Mouse (Mus musculus): Measurements from ENCODE around the gene Sgcd. TPM values are rescaled to one million over a fixed set of nuclear protein-coding genes. Genes with fewer than 3 reads are reported as not detected.

Sgcd gene
- polyA plus RNA-seq, 1 experiment from 2014 or later, result 9.1 TPM

- Histone ChIP-seq H3K4me2 (no peak overlapping the region), H3K4me3 (replicated peaks) (no peak overlapping the region), H3K4me1 (replicated peaks) (no peaks in the 10 kb centered on the region; the same call in 1 of the 2 replicates), H3K36me3 (no peaks in the 10 kb centered on the region), H3K9ac (replicated peaks) (no peak overlapping the region), H3K27me3 (no peaks in the 10 kb centered on the region), H3K27ac (no peak overlapping the region), H3K9me3 (no peaks in the 10 kb centered on the region)
- 20% methylated on average over 4 of the region's 4 CpGs for WGBS
- ATAC-seq (ENCODE audit: insufficient number of reproducible peaks, insufficient read depth, low FRiP score, low TSS enrichment, low read depth), result no peak
These were observed 1049.5 kb downstream of the Sgcd start for GRCm38 (mm10) chr11:46939311-46939710.

GRCm38 (mm10) chr11:46924946-46925345, 1063.8 kb downstream of the Sgcd start:
- Histone ChIP-seq H3K9me3 (no peaks in the 10 kb centered on the region), H3K4me3 (replicated peaks) (no peak overlapping the region), H3K9ac (replicated peaks) (no peak overlapping the region), H3K4me1 (replicated peaks) (no peaks in the 10 kb centered on the region), H3K27ac (no peak overlapping the region), H3K27me3 (no peaks in the 10 kb centered on the region), H3K36me3 (no peaks in the 10 kb centered on the region), H3K4me2 (no peak overlapping the region)
- 58% methylated on average over 1 of the region's 1 CpGs for WGBS
- no peak for ATAC-seq (ENCODE audit: insufficient number of reproducible peaks, insufficient read depth, low FRiP score, low TSS enrichment, low read depth)

- no peak for ATAC-seq (ENCODE audit: insufficient number of reproducible peaks, insufficient read depth, low FRiP score, low TSS enrichment, low read depth)
These were observed 1068.5 kb downstream of the Sgcd start for GRCm38 (mm10) chr11:46920244-46920643.

GRCm38 (mm10) chr11:46912656-46913237, 1076.0 kb downstream of the Sgcd start:
- no peaks in the 10 kb centered on the region for H3K9me3 ChIP-seq
- ATAC-seq (ENCODE audit: insufficient number of reproducible peaks, insufficient read depth, low FRiP score, low TSS enrichment, low read depth), result no peak
- no peak overlapping the region for H3K4me2 ChIP-seq
- no peaks in the 10 kb centered on the region for H3K27me3 ChIP-seq
- H3K4me1 ChIP-seq (replicated peaks), result no peaks in the 10 kb centered on the region
- no peak overlapping the region for H3K4me3 ChIP-seq (replicated peaks)
- no peaks in the 10 kb centered on the region for H3K36me3 ChIP-seq
- H3K27ac ChIP-seq, result no peak overlapping the region
- WGBS, result 85% methylated on average over 5 of the region's 5 CpGs
- H3K9ac ChIP-seq (replicated peaks), result no peak overlapping the region

More at GRCm38 (mm10) chr11:46920244-46920643, 1068.5 kb downstream of the Sgcd start:
- Histone ChIP-seq H3K4me1 (replicated peaks) (no peaks in the 10 kb centered on the region), H3K36me3 (no peaks in the 10 kb centered on the region), H3K9ac (replicated peaks) (no peak overlapping the region), H3K4me2 (no peak overlapping the region), H3K27ac (no peak overlapping the region), H3K4me3 (replicated peaks) (no peak overlapping the region), H3K9me3 (no peaks in the 10 kb centered on the region), H3K27me3 (no peaks in the 10 kb centered on the region)
- 92% methylated on average over 1 of the region's 1 CpGs for WGBS

GRCm38 (mm10) chr11:46904281-46904680, 1084.5 kb downstream of the Sgcd start:
- ATAC-seq (ENCODE audit: insufficient number of reproducible peaks, insufficient read depth, low FRiP score, low TSS enrichment, low read depth), result no peak
- WGBS, result 88% methylated on average over 1 of the region's 1 CpGs
- H3K36me3 ChIP-seq, result no peaks in the 10 kb centered on the region
- no peak overlapping the region for H3K27ac ChIP-seq
- H3K9ac ChIP-seq (replicated peaks), result no peak overlapping the region
- H3K4me2 ChIP-seq, result no peak overlapping the region
- no peaks in the 10 kb centered on the region for H3K4me1 ChIP-seq (replicated peaks)
- H3K27me3 ChIP-seq, result no peaks in the 10 kb centered on the region
- no peaks in the 10 kb centered on the region for H3K9me3 ChIP-seq
- H3K4me3 ChIP-seq (replicated peaks), result no peak overlapping the region

- Histone ChIP-seq H3K9ac (replicated peaks) (no peak overlapping the region), H3K4me3 (replicated peaks) (no peak overlapping the region), H3K36me3 (no peaks in the 10 kb centered on the region), H3K27ac (no peak overlapping the region), H3K9me3 (no peaks in the 10 kb centered on the region), H3K27me3 (no peaks in the 10 kb centered on the region), H3K4me1 (replicated peaks) (no peaks in the 10 kb centered on the region), H3K4me2 (no peak overlapping the region)
- WGBS, result 82% methylated on average over 3 of the region's 3 CpGs
- ATAC-seq (ENCODE audit: insufficient number of reproducible peaks, insufficient read depth, low FRiP score, low TSS enrichment, low read depth), result no peak
These were observed 1099.7 kb downstream of the Sgcd start for GRCm38 (mm10) chr11:46889093-46889492.

- Histone ChIP-seq H3K27me3 (no peaks in the 10 kb centered on the region), H3K36me3 (no peaks in the 10 kb centered on the region), H3K27ac (no peak overlapping the region), H3K4me3 (replicated peaks) (no peak overlapping the region), H3K4me2 (no peak overlapping the region), H3K4me1 (replicated peaks) (no peaks in the 10 kb centered on the region), H3K9ac (replicated peaks) (no peak overlapping the region), H3K9me3 (no peaks in the 10 kb centered on the region)
- WGBS, result 89% methylated on average over 2 of the region's 2 CpGs
- no peak for ATAC-seq (ENCODE audit: insufficient number of reproducible peaks, insufficient read depth, low FRiP score, low TSS enrichment, low read depth)
These were observed 1106.3 kb downstream of the Sgcd start for GRCm38 (mm10) chr11:46882456-46882855.

- Histone ChIP-seq H3K27me3 (no peaks in the 10 kb centered on the region), H3K4me3 (replicated peaks) (no peak overlapping the region), H3K36me3 (no peaks in the 10 kb centered on the region), H3K9ac (replicated peaks) (no peak overlapping the region), H3K27ac (no peak overlapping the region), H3K4me2 (no peak overlapping the region), H3K9me3 (no peaks in the 10 kb centered on the region), H3K4me1 (replicated peaks) (no peaks in the 10 kb centered on the region)
- ATAC-seq (ENCODE audit: insufficient number of reproducible peaks, insufficient read depth, low FRiP score, low TSS enrichment, low read depth), result no peak
- 67% methylated on average over 1 of the region's 1 CpGs for WGBS
These were observed 1113.0 kb downstream of the Sgcd start for GRCm38 (mm10) chr11:46875774-46876173.

GRCm38 (mm10) chr11:46868594-46868993, 1120.2 kb downstream of the Sgcd start:
- no peak overlapping the region for H3K9ac ChIP-seq (replicated peaks)
- no peaks in the 10 kb centered on the region for H3K9me3 ChIP-seq
- H3K4me1 ChIP-seq (replicated peaks), result no peaks in the 10 kb centered on the region
- no peaks in the 10 kb centered on the region for H3K36me3 ChIP-seq
- no peaks in the 10 kb centered on the region for H3K27me3 ChIP-seq
- no peak overlapping the region for H3K27ac ChIP-seq
- no peak for ATAC-seq (ENCODE audit: insufficient number of reproducible peaks, insufficient read depth, low FRiP score, low TSS enrichment, low read depth)
- H3K4me3 ChIP-seq (replicated peaks), result no peak overlapping the region
- no peak overlapping the region for H3K4me2 ChIP-seq
- WGBS, result 82% methylated on average over 7 of the region's 7 CpGs

- Histone ChIP-seq H3K4me1 (replicated peaks) (no peaks in the 10 kb centered on the region), H3K4me3 (replicated peaks) (no peak overlapping the region), H3K4me2 (no peak overlapping the region), H3K9me3 (no peaks in the 10 kb centered on the region), H3K36me3 (no peaks in the 10 kb centered on the region), H3K9ac (replicated peaks) (no peak overlapping the region), H3K27me3 (no peaks in the 10 kb centered on the region), H3K27ac (no peak overlapping the region)
- no peak for ATAC-seq (ENCODE audit: insufficient number of reproducible peaks, insufficient read depth, low FRiP score, low TSS enrichment, low read depth)
- WGBS, result 74% methylated on average over 1 of the region's 1 CpGs
These were observed 1124.0 kb downstream of the Sgcd start for GRCm38 (mm10) chr11:46864809-46865208.

GRCm38 (mm10) chr11:46848221-46848971, 1140.4 kb downstream of the Sgcd start:
- no peaks in the 10 kb centered on the region for H3K9me3 ChIP-seq
- peak; percentile 75 for ATAC-seq (ENCODE audit: insufficient number of reproducible peaks, insufficient read depth, low FRiP score, low TSS enrichment, low read depth)

More at GRCm38 (mm10) chr11:46848221-46848971, 1140.4 kb downstream of the Sgcd start:
- no peaks in the 10 kb centered on the region for H3K36me3 ChIP-seq
- H3K4me1 ChIP-seq (replicated peaks), result peaks cover 23% of the 10 kb centered on the region
- whole genome bisulfite sequencing, result 21% methylated on average over 8 of the region's 8 CpGs
- H3K9ac ChIP-seq (replicated peaks), result no peak overlapping the region
- H3K27me3 ChIP-seq, result no peaks in the 10 kb centered on the region
- H3K4me3 ChIP-seq (replicated peaks), result no peak overlapping the region
- H3K4me2 ChIP-seq, result no peak overlapping the region
- peak overlapping the region; percentile 47; the same call in 1 of the 2 replicates for H3K27ac ChIP-seq
